Mouse (Mus musculus): ENCODE data around the gene Tmem86b. TPM values are rescaled to one million over a fixed set of nuclear protein-coding genes. Genes with fewer than 3 reads are reported as not detected.
A peak's percentile ranks its signal among the peaks of the same experiment; 100 is the strongest.

Tmem86b gene
- polyA plus RNA-seq, 1 experiment from 2014 or later = 0.80 TPM

GRCm38 (mm10) chr7:4668506-4668905 is 37.3 kb upstream of the Tmem86b start:
- Histone ChIP-seq H3K9me3 (replicated peaks; ENCODE audit: low read length) (no peaks in the 10 kb centered on the region), H3K27me3 (ENCODE audit: insufficient read depth, low read length) (no peaks in the 10 kb centered on the region), H3K4me3 (replicated peaks; ENCODE audit: low read depth, low read length) (no peak overlapping the region), H3K4me2 (ENCODE audit: low read length) (no peak overlapping the region), H3K27ac (no peak overlapping the region), H3K36me3 (ENCODE audit: insufficient read depth, low read length) (peaks cover 30% of the 10 kb centered on the region), H3K9ac (ENCODE audit: low read depth, low read length) (no peak overlapping the region), H3K4me1 (replicated peaks; ENCODE audit: insufficient read depth, low read length) (no peaks in the 10 kb centered on the region)
- DNase-seq (ENCODE audit: low spot score) = no peak
- WGBS = 94% methylated on average over 8 of the region's 8 CpGs
- no peak for ATAC-seq (replicated peaks; ENCODE audit: low FRiP score, low read depth)
- TF ChIP-seq CTCF (IDR thresholded peaks at IDR 0.05; ENCODE audit: low read depth) = no peak

GRCm38 (mm10) chr7:4666871-4667270 is 35.6 kb upstream of the Tmem86b start:
- DNase-seq (ENCODE audit: low spot score) (no peak), ATAC-seq (replicated peaks; ENCODE audit: low FRiP score, low read depth) (no peak)
- no peaks in the 10 kb centered on the region for H3K4me1 ChIP-seq (replicated peaks; ENCODE audit: insufficient read depth, low read length)
- no peaks in the 10 kb centered on the region for H3K9me3 ChIP-seq (replicated peaks; ENCODE audit: low read length)
- TF ChIP-seq CTCF (IDR thresholded peaks at IDR 0.05; ENCODE audit: low read depth) = no peak
- no peaks in the 10 kb centered on the region for H3K27me3 ChIP-seq (ENCODE audit: insufficient read depth, low read length)
- no peak overlapping the region for H3K4me3 ChIP-seq (replicated peaks; ENCODE audit: low read depth, low read length)
- no peak overlapping the region for H3K4me2 ChIP-seq (ENCODE audit: low read length)
- no peak overlapping the region for H3K27ac ChIP-seq
- H3K36me3 ChIP-seq (ENCODE audit: insufficient read depth, low read length) = peaks cover 29% of the 10 kb centered on the region
- H3K9ac ChIP-seq (ENCODE audit: low read depth, low read length) = no peak overlapping the region
- WGBS = 89% methylated on average over 5 of the region's 5 CpGs

GRCm38 (mm10) chr7:4663742-4664141 is 32.5 kb upstream of the Tmem86b start:
- Histone ChIP-seq H3K9me3 (replicated peaks; ENCODE audit: low read length) (no peaks in the 10 kb centered on the region), H3K9ac (ENCODE audit: low read depth, low read length) (no peak overlapping the region), H3K4me1 (replicated peaks; ENCODE audit: insufficient read depth, low read length) (0 out of 2 replicates have a peak, but pooled peaks cover 7% of the 10 kb centered on the region), H3K27ac (no peak overlapping the region), H3K36me3 (ENCODE audit: insufficient read depth, low read length) (peaks cover 25% of the 10 kb centered on the region; the same call in 1 of the 2 replicates), H3K4me3 (replicated peaks; ENCODE audit: low read depth, low read length) (no peak overlapping the region), H3K27me3 (ENCODE audit: insufficient read depth, low read length) (no peaks in the 10 kb centered on the region), H3K4me2 (ENCODE audit: low read length) (no peak overlapping the region)
- no peak for DNase-seq (ENCODE audit: low spot score)
- 87% methylated on average over 2 of the region's 2 CpGs for WGBS
- no peak for TF ChIP-seq CTCF (IDR thresholded peaks at IDR 0.05; ENCODE audit: low read depth)
- no peak for ATAC-seq (replicated peaks; ENCODE audit: low FRiP score, low read depth)

- Histone ChIP-seq H3K9ac (ENCODE audit: low read depth, low read length) (no peak overlapping the region), H3K27me3 (ENCODE audit: insufficient read depth, low read length) (no peaks in the 10 kb centered on the region), H3K27ac (no peak overlapping the region), H3K4me1 (replicated peaks; ENCODE audit: insufficient read depth, low read length) (0 out of 2 replicates have a peak, but pooled peaks cover 7% of the 10 kb centered on the region), H3K9me3 (replicated peaks; ENCODE audit: low read length) (no peaks in the 10 kb centered on the region), H3K36me3 (ENCODE audit: insufficient read depth, low read length) (peaks cover 20% of the 10 kb centered on the region; the same call in 1 of the 2 replicates), H3K4me3 (replicated peaks; ENCODE audit: low read depth, low read length) (no peak overlapping the region), H3K4me2 (ENCODE audit: low read length) (no peak overlapping the region)
- no peak for TF ChIP-seq CTCF (IDR thresholded peaks at IDR 0.05; ENCODE audit: low read depth)
- DNase-seq (ENCODE audit: low spot score) (no peak), ATAC-seq (replicated peaks; ENCODE audit: low FRiP score, low read depth) (no peak)
- WGBS = 82% methylated on average over 8 of the region's 8 CpGs
Observed at GRCm38 (mm10) chr7:4663179-4663578, 32.0 kb upstream of the Tmem86b start.

- DNase-seq (ENCODE audit: low spot score) (no peak), ATAC-seq (replicated peaks; ENCODE audit: low FRiP score, low read depth) (no peak)
- no peaks in the 10 kb centered on the region for H3K9me3 ChIP-seq (replicated peaks; ENCODE audit: low read length)
- peak overlapping the region; percentile 95; the same call in 1 of the 2 replicates for H3K9ac ChIP-seq (ENCODE audit: low read depth, low read length)
- no peak overlapping the region for H3K27ac ChIP-seq
- H3K36me3 ChIP-seq (ENCODE audit: insufficient read depth, low read length) = peaks cover 11% of the 10 kb centered on the region; the same call in 1 of the 2 replicates
- no peak for TF ChIP-seq CTCF (IDR thresholded peaks at IDR 0.05; ENCODE audit: low read depth)
- peak overlapping the region; percentile 91 for H3K4me2 ChIP-seq (ENCODE audit: low read length)
- no peaks in the 10 kb centered on the region for H3K27me3 ChIP-seq (ENCODE audit: insufficient read depth, low read length)
- 58% methylated on average over 3 of the region's 3 CpGs for WGBS
- peak overlapping the region; percentile 80 for H3K4me3 ChIP-seq (replicated peaks; ENCODE audit: low read depth, low read length)
- H3K4me1 ChIP-seq (replicated peaks; ENCODE audit: insufficient read depth, low read length) = peaks cover 20% of the 10 kb centered on the region; the same call in 1 of the 2 replicates
Observed at GRCm38 (mm10) chr7:4659911-4660443, 28.8 kb upstream of the Tmem86b start.

GRCm38 (mm10) chr7:4658912-4659551 is 27.8 kb upstream of the Tmem86b start, which contains the start of gene Ppp6r1:
Gene Ppp6r1, minus strand, starts transcription at chr7:4659019.
- DNase-seq (ENCODE audit: low spot score) (peak; percentile 98), ATAC-seq (replicated peaks; ENCODE audit: low FRiP score, low read depth) (peak; percentile 97)
- H3K36me3 ChIP-seq (ENCODE audit: insufficient read depth, low read length) = peaks cover 4% of the 10 kb centered on the region; the same call in 1 of the 2 replicates
- peak within 1 kb of the TSS; percentile 91 for H3K4me2 ChIP-seq (ENCODE audit: low read length)
- H3K27ac ChIP-seq = peak within 1 kb of the TSS; percentile 96
- H3K9me3 ChIP-seq (replicated peaks; ENCODE audit: low read length) = no peaks in the 10 kb centered on the region
- peaks cover 27% of the 10 kb centered on the region; the same call in 1 of the 2 replicates for H3K4me1 ChIP-seq (replicated peaks; ENCODE audit: insufficient read depth, low read length)
- TF ChIP-seq CTCF (IDR thresholded peaks at IDR 0.05; ENCODE audit: low read depth) = peak; percentile 64
- peak within 1 kb of the TSS; percentile 95 for H3K9ac ChIP-seq (ENCODE audit: low read depth, low read length)
- peak within 1 kb of the TSS; percentile 80 for H3K4me3 ChIP-seq (replicated peaks; ENCODE audit: low read depth, low read length)
- under 1% methylated on average over 54 of the region's 54 CpGs for WGBS
- no peaks in the 10 kb centered on the region for H3K27me3 ChIP-seq (ENCODE audit: insufficient read depth, low read length)
